Mouse (Mus musculus) left cerebral cortex, postnatal 4 days (tissue): ENCODE results near the gene Hist1h3d. TPM values are rescaled to one million over a fixed set of nuclear protein-coding genes. Genes with fewer than 3 reads are reported as not detected.
A peak's percentile ranks its signal among the peaks of the same experiment; 100 is the strongest.
"Not testable (repeated sequence)": the region's sequence is repeated elsewhere in the genome, so short reads cannot be mapped to it uniquely, and the experiment has no call there.

Experiments used
- DNase-seq: peaks from one replicate; pipeline ENCODE4 v3.0.0-alpha.2; 2022
- intact Hi-C: fragments of 180-260 bp; cut with DNase I; formaldehyde crosslinking; loops from one replicate; pipeline ENCODE4 v1.15.1; 2025
- microRNA-seq: library from miRNA; unstranded; fragments of <30 nt; microRNA quantifications from one replicate; pipeline ENCODE4 v1.2.0, GENCODE M21; 2022
- total RNA-seq, 2 experiments: library from RNA; stranded (reverse); gene quantifications; 2 replicates each; pipeline ENCODE4 v1.2.3; 2021

Gene Hist1h3d
- total RNA-seq, 2 experiments from 2014 or later: 18.8 to 24.3 TPM

DNA sequence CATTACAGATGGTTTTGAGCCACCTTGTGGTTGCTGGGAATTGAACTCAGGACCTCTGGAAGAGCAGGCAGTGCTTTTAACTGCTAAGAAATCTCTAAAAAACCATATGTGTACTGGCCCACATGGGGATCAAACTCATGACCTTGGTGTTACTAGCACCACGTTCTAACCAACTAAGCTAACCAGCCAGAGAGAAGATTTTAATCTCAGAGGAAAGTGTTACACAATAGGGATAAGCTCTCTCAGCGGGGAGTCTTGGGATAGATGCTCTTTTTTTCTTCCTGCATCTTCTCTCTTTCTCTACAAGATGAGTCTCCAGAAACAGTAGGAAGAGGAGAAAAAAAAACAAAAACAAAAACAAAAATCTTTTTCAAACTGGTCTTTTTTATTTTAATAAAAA lies 34.8 kb downstream of the Hist1h3d start:
- DNase-seq: no peak
- intact Hi-C loops: no loop called here

- intact Hi-C loops: no loop called here
- no peak for DNase-seq
Measured at GRCm38 (mm10) chr13:23611638-23612037, 36.1 kb downstream of the Hist1h3d start.

DNA sequence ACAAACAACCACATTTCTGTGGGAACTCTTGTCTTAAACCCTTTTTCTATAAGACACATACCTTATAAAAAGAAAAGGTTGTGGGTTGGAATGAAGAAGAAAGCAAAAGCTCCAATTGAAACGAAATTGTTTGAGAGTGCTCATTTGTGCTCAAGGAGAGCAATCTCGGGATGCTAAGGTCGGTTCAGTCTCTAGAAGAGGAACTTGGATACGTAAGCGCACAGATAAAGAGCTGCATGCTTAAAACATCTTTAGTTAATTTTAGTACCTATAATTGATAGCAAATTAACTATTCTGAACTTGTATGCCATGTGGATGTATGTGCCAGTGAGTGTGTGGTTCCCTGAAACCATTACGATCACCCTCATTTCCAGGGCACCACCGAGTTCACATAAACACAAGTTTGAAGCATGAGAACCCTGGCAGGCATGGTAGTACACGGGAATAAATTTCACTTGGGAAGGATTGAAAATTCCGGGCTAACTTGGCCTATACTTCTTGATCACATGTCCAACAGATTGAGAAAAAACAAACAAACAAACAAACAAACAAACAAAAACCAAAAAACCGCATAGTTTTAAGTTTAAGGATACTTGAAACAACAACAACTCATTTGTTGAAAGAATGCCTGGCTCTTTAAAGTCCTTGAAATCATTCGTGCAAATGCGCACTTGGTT lies 44.6 kb downstream of the Hist1h3d start:
- no peak for DNase-seq
- intact Hi-C loops: no loop called here

DNA sequence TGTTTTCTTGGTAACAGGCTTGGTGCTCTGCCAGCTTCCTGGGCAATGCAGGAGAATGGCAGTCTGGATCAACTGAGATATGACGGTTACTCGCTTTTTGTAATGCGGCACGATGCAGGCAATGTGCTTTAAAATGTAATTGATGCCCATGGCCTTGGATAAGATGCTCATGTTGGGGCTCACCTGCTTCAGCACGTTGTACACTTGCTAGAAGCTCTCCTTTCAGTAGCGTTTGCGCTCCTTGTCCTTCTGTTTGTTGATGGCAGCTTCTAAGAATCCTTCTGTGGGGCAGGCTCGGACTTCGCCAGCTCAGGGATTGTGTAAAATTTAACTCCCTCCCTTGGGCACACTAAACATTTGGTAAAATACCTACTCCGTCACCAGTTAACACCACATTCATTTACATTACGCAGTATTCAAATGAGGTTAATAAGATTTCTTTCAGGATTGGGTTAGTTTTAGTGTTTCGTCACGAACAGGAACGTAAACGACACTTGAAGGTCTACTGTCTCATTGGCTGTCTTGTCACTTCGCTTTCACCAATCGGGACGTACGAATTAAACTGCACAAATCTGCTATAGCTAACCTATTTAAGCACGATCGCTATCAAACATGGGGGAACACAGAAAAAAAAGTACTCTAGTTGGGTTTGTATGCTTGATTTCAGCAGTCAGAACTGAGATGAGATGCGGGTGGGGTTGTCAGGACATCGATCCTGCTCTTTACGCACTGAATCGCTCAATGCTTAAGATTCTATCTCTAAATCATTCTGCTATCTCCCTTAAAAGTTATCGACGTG lies 45.4 kb downstream of the Hist1h3d start, which contains the start of gene Hist1h2be:
TSS of gene Hist1h2be (minus strand) at position 392 of the 799 bp plus-strand sequence.
- DNase-seq: peak; percentile 69
- intact Hi-C loops: no loop called here

GRCm38 (mm10) chr13:23621532-23622174 lies 46.1 kb downstream of the Hist1h3d start:
- DNase-seq: peak; percentile 52
- intact Hi-C loops: no loop called here

DNA sequence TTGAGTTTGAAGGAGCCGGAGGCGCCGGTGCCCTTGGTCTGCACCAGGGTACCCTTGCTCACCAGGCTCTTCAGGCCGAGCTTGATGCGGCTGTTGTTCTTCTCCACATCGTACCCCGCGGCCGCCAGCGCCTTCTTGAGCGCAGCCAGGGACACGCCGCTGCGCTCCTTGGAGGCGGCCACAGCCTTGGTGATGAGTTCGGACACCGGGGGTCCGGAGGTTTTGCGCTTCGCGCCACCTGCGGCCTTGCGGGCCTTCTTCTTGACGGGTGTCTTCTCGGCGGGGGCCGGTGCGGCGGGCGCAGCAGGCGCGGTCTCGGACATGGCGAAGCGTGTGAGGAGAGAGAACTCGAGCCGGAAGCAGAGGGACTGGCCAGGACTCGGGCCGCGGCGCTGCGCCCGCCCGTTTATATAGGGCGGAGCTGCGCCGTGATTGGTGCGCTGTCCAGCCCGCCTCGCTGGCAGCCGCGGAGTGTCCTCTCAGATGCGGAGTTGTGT lies 46.7 kb downstream of the Hist1h3d start, which contains the start of gene Hist1h1e:
TSS of gene Hist1h1e (minus strand) at position 384 of the 497 bp plus-strand sequence.
- intact Hi-C loops: not testable (repeated sequence)

DNA sequence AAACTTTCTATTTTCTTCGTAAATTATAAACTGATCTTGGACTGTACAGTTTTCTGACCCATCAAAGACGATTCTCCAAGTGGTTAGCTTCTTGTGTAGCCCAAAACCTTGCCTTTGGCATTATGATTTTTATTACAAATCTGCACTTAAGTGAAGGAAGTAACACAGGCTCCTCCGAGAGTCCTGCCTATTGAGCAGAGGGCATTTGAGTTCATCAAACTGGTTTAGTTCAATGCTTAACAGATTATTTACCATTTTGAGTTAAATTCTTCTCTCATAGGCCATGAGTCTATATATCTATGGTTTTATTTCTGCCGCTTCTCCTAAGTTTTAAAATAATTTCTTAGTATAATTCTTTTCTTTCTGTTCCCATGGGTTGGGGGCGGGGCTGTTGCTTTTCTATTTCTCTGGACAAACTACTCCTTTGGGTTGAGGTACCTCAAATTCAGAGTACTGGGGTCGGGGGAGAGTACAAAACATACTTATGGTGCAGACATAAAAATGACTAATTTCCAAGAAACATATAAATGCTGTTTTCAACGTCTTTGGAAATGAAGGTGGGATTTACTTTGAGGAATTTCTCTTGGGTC lies 47.4 kb downstream of the Hist1h3d start:
- peak; percentile 9 for DNase-seq
- intact Hi-C loops: no loop called here

More for the DNA sequence above, 46.7 kb downstream of the Hist1h3d start, which contains the start of gene Hist1h1e:
- DNase-seq: peak; percentile 90

Small RNAs within 50 kb of the gene (microRNA-seq; reads per million reads assigned to microRNA genes)
- not detected for gene Gm44297
- not detected for gene Gm44359
- not detected for gene Gm44394

Other genes starting within 250 kb of the Hist1h3d start
- gene Zfp322a, start 206.6 kb upstream of the Hist1h3d start, total RNA-seq: 10 to 100 TPM; 42.6 to 49.5 TPM
- 1 to 10 TPM; 5.6 to 6.1 TPM for gene Abt1, start 151.9 kb upstream of the Hist1h3d start, total RNA-seq
- not detected for gene Btn1a1, start 109.9 kb upstream of the Hist1h3d start, total RNA-seq
- gene Btn2a2, start 86.9 kb upstream of the Hist1h3d start, total RNA-seq: not detected
- gene Hist1h4h, start 44.7 kb upstream of the Hist1h3d start, total RNA-seq: 100 to 1,000 TPM; 441 to 470 TPM
- 10 to 100 TPM; 74.6 to 86.0 TPM for gene Hist1h2af, start 41.9 kb upstream of the Hist1h3d start, total RNA-seq
- gene Hist1h3g, start 40.3 kb upstream of the Hist1h3d start, total RNA-seq: 10 to 100 TPM; 22.0 to 28.6 TPM
- 1 to 10 TPM; 4.5 to 6.1 TPM for gene Hist1h2bh, start 32.4 kb upstream of the Hist1h3d start, total RNA-seq
- gene Hist1h3f, start 31.7 kb upstream of the Hist1h3d start, total RNA-seq: 10 to 100 TPM; 42.2 to 44.0 TPM
- 100 to 1,000 TPM; 224 to 235 TPM for gene Hist1h4f, start 24.1 kb upstream of the Hist1h3d start, total RNA-seq
- gene Hist1h1d, start 22.5 kb upstream of the Hist1h3d start, total RNA-seq: 10 to 100 TPM; 12.0 to 12.4 TPM
- gene Hist1h3e, start 13.4 kb upstream of the Hist1h3d start, total RNA-seq: 100 to 1,000 TPM; 130 to 134 TPM
- gene Hist1h2ae, start 4.5 kb upstream of the Hist1h3d start, total RNA-seq: 10 to 100 TPM; 24.5 to 31.0 TPM
- gene Hist1h2bg, start 4.4 kb upstream of the Hist1h3d start, total RNA-seq: 100 to 1,000 TPM; 203 to 225 TPM
- gene Hist1h2bf, start 1.6 kb upstream of the Hist1h3d start, total RNA-seq: 100 to 1,000 TPM in 1 of 2 experiments, 10 to 100 TPM in 1; 87.5 to 105 TPM
- gene Hist1h2ad, start 1.4 kb upstream of the Hist1h3d start, total RNA-seq: 10 to 100 TPM; 18.6 to 25.5 TPM
- 100 to 1,000 TPM; 177 to 192 TPM for gene Hist1h4d, start 5.8 kb downstream of the Hist1h3d start, total RNA-seq
- gene Hist1h2be, start 45.4 kb downstream of the Hist1h3d start, total RNA-seq: 10 to 100 TPM; 13.0 to 16.9 TPM
- gene Hist1h1e, start 46.8 kb downstream of the Hist1h3d start, total RNA-seq: 100 to 1,000 TPM; 112 to 117 TPM
- 1 to 10 TPM; 4.8 to 5.4 TPM for gene Hist1h2ac, start 108.2 kb downstream of the Hist1h3d start, total RNA-seq
- gene Hist1h2bc, start 108.4 kb downstream of the Hist1h3d start, total RNA-seq: 10 to 100 TPM; 16.7 to 17.0 TPM
- not detected for gene Hist1h1t, start 120.1 kb downstream of the Hist1h3d start, total RNA-seq
- gene Hist1h4c, start 122.7 kb downstream of the Hist1h3d start, total RNA-seq: 100 to 1,000 TPM; 109 to 126 TPM
- 1 to 10 TPM; 1.7 to 2.3 TPM for gene Hfe, start 135.1 kb downstream of the Hist1h3d start, total RNA-seq
- 100 to 1,000 TPM; 154 to 166 TPM for gene Hist1h1c, start 163.0 kb downstream of the Hist1h3d start, total RNA-seq
- 10 to 100 TPM; 39.8 to 41.0 TPM for gene Hist1h3c, start 169.8 kb downstream of the Hist1h3d start, total RNA-seq
- 10 to 100 TPM; 62.4 to 81.1 TPM for gene Hist1h2bb, start 171.0 kb downstream of the Hist1h3d start, total RNA-seq
- 100 to 1,000 TPM; 116 to 120 TPM for gene Hist1h2ab, start 175.4 kb downstream of the Hist1h3d start, total RNA-seq
- gene Hist1h3b, start 176.5 kb downstream of the Hist1h3d start, total RNA-seq: 100 to 1,000 TPM in 1 of 2 experiments, 10 to 100 TPM in 1; 95.4 to 102 TPM
- gene Hist1h4b, start 181.2 kb downstream of the Hist1h3d start, total RNA-seq: 100 to 1,000 TPM; 139 to 151 TPM
- 100 to 1,000 TPM; 134 to 137 TPM for gene Hist1h4a, start 185.5 kb downstream of the Hist1h3d start, total RNA-seq
- gene Hist1h3a, start 186.6 kb downstream of the Hist1h3d start, total RNA-seq: 100 to 1,000 TPM; 114 to 125 TPM
- 10 to 100 TPM; 62.9 to 79.4 TPM for gene Hist1h1a, start 187.9 kb downstream of the Hist1h3d start, total RNA-seq
- not detected for gene Trim38, start 194.2 kb downstream of the Hist1h3d start, total RNA-seq
- gene Slc17a2, start 231.2 kb downstream of the Hist1h3d start, total RNA-seq: not detected